Mouse (Mus musculus) lung, adult 2 months (tissue): ENCODE results near the gene Camkk1.

Experiments used
- CTCF ChIP-seq: fragments of 200-500 bp; IDR thresholded peaks from 2 replicates; pipeline ENCODE4 v1.5.1; 2011; ENCODE audit warnings: mild to moderate bottlenecking, low read length, control low read depth; ENCODE audit not compliant: insufficient read depth
- POLR2A ChIP-seq: fragments of 200-500 bp; IDR thresholded peaks from 2 replicates; pipeline ENCODE4 v1.6.1; 2011; ENCODE audit warnings: low read depth, mild to moderate bottlenecking, control low read depth, low read length, borderline replicate concordance; ENCODE audit errors: extremely low read depth

DNA sequence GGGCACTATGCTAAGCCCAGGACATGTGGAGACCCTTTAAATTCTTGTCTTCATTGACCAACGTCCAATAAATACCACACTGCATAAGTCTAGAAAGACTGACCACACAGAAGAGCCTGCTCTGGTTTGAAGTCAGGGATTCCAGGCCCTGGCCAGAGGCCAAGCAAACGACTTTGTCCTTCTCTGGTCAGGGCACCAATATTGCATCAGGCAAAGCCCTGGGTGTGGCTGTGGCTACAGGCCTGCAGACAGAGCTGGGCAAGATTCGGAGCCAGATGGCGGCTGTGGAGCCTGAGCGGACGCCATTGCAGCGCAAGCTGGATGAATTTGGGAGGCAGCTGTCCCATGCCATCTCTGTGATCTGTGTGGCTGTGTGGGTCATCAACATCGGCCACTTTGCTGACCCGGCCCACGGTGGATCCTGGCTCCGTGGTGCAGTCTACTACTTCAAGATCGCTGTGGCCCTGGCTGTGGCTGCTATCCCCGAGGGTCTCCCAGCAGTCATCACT, 43.8 kb upstream of the Camkk1 start:
- TF ChIP-seq POLR2A (no peak), CTCF (no peak)
